Mouse (Mus musculus): ENCODE measurements around the gene Wnt9b. TPM values are rescaled to one million over a fixed set of nuclear protein-coding genes. Genes with fewer than 3 reads are reported as not detected.
A peak's percentile ranks its signal among the peaks of the same experiment; 100 is the strongest.

Gene Wnt9b
- total RNA-seq, 2 experiments from 2014 or later = 0.08 TPM; not detected in 1

DNA sequence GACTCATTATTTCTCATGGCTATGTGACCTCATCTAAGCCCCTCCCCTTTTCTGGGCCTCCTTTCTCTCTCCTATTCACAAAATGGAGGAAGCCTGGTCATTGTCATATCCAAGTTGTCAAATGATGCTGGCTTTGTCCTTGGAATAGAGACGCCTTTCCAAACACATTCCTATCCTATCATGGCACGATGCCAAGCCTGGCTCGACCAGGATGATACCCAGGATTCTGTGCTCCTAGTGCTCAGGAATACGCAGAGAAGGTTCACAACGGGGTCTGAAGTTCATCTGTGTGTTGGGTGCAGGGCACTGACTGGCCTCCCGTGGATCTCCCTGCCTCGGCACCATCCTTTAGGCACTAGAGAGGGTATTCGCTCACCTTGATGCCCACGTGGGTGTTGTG is 18.0 kb downstream of the Wnt9b start:
- no peak for DNase-seq

DNA sequence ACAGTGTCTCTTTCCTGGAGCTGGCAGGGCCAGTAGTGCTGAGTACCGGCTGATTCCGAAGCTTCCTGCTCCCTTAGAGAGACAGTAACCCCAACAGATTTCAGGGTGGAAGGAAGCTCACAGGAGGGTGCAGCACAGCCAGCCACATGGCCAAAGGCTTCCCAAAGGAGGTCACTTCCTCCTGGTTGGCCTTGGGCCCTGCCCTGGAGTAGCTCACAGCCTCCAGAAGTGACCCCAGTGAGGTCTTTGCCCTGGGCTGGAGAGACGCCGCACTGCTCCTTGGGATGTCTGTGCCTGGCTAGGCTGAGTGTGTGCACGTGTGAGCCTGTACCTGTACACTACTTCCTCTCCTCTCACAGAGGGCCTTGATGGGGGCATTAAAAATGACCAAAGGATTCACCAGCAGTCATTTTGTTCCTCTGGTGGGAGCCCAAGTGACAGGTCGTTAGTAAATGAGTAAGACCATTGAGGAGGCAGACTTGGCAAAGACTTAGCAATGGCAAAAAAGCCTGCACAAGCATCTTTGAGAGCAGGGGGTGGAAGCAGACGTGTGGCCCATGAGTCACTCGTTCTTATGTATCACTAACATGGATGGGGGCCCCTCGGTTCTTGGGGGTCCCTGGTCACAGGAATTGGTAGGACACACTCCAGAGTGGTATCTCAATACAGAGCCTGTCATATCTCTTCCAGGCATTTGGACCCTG is 20.2 kb downstream of the Wnt9b start:
- no peak for DNase-seq

DNA sequence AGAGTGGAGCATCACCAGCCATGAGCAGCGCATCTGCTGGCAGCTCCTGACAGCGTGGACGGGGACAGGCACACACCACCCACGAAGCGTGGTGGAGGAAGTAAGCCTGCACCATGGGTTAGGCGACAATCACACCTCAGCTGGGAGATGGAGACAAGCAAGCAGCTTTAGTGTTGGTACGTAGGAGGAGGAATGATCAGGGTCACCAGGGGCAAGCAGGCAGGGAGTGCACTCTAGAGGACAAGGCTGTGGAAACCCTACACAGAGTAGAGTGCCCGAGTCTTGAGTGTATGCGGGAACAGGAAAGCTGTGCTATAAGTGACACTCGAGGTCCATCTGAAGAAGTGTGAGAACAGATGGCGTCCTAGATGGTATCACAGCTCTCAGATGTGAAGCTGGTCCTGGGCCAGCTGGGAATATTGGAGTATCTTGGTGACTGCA is 25.3 kb downstream of the Wnt9b start:
- no peak for DNase-seq

DNA sequence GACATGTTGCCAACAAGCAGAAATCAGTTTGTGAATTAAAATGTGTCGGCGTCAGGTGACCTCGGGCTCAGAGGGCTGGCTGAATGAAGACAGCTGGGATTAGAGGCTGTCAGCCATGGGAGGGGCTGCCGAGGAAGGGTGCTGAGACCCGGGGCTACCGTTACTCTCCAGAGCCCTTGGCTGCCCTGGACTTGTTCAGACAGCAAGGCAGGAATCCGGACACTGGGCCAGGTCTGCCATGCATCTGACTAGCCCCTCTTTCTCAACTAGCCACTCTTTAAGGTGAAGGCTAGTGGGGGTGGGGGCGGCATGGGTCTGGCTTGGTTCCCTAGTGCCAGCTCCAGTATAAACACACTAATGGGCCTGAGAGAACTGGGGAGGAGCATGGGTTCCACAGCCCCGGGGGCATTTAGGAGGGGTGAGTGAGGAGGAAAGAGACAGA is 27.6 kb downstream of the Wnt9b start:
- DNase-seq = no peak

DNA sequence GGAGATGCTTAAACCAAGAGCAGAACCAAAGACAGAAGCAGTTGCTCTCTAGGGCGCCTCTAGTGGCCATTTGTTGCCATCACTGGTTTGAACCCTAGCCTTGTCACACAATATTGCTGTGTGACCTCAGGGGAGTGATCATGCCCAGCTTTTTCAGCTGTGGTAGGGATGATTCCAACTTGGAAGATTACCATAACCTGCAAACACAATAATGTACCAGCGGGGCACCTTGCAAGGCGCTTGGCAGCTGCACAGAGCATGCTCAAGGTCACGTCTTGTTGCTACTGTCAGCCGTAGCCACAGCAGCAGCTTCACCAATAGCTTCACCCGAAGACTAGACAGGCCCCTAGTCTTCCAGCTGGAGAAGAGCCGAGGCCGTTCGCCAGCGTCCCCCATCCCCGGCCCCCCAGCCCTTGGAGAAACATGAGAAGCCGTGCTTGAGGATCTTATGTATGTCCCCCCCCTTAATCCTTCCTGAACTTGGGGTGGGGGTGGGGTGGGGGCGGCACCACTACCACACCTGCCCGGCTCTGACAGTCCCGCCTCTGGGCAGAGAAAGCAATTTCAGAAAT is 28.1 kb downstream of the Wnt9b start:
- no peak for DNase-seq

DNA sequence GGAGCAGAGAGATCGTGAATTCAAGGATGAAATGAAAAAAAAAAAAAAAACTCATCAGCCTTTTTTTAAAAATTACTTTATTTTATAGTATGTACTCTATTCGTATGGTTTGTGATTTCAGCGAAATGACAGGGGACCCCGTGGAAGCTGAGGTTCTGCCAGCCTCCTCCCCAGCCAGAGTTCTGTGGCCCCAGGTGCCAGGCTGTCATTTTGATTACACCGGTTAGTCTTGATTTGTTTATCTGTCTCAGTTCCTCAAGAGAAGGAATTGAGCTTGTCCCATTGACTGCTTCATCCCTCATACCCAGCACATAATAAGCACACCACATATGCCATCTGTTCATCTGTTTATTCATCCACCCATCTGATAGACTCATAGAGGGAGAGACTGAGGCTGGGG is 30.2 kb downstream of the Wnt9b start:
- DNase-seq = no peak

DNA sequence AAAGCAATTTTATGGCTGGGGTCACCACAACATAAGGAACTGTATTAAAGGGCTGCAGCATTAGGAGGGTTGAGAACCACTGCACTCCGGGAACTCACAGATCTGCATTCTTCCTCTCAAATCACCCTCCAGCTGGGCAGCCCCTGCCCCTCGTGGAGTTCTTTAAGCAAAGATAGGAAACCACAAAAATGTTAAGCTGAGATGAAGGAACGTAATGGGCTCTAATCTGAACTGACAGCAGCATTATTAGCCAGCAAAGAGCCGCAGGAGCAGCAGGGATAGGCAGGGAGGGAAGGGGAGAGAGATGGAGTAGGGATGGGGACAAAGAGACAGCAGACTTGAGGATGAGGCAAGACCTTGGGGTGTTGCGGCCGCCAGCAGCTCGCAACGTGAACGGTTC is 32.6 kb downstream of the Wnt9b start:
- DNase-seq = no peak

DNA sequence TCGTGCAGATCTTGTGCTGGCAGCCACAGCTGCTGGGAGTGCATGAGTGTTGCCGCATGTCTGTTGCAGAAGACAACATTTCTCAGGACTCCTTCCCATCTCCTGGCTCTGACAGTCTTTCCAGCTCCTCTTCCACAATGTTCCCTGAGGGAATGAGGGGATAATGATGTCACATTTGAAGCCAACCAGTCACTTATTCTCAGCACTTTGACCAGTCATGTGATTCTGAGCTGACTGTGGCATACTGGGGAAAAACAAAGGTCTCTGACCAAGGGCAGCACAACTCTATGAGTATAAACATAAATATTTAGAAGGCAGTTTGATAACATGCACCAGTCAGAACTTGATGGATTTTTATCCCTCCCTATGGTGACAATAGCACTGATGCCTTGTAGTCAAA is 35.5 kb downstream of the Wnt9b start:
- no peak for DNase-seq

DNA sequence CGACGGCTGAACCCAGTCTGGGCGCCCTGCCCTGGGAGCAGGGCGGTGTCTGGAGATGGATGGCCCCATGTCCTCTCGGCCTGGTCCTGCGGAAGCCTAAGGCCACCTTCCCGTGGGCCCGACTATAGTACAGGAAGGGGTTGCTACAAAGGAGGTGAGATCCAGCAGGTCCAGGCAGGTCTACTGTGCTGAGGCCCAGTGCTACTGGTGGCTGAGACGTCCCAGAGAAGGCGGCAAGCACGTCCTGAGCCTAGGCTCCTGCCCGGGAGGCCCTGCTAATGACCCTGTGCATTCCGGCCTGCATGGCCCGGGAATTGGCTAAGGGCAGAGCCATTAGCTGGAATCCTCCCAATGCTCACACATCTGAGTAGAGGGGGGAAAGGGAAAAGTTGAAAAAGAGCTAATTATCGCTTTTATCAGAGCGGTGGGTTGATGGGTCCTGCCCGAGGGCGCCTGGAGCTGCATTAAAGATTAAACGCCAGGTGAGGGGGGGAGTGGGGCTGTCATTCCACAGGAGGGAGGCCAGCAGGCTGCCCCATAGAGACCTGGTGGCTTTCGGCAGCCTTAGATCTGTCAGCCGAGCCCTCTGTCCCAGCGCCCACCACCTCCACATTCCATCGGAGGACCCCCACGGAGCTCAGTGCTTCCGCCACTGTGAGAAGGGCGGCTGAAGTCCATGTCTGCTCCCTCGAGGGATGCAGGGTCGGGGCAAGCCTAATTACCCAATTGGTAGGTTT is 37.6 kb downstream of the Wnt9b start:
- DNase-seq = no peak

DNA sequence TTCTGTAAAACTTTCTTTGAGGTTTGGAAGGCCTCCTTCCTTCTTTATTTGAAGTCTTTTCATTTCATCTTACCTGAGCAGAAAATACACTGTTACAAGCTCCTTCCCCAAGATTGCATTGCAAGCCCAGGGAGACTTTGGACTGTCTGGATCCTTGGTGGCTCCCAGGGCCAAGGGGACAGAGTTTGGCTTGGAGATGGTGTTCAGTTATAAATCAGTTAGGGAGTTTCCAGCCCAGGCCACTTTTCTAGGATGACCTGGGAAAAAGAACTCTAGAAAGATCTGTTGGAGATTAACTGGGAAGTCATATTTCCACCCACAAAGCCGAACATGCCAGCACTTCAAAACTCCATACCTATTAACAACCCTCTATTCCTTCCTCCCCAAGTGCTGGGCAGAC is 39.6 kb downstream of the Wnt9b start:
- DNase-seq = no peak

DNA sequence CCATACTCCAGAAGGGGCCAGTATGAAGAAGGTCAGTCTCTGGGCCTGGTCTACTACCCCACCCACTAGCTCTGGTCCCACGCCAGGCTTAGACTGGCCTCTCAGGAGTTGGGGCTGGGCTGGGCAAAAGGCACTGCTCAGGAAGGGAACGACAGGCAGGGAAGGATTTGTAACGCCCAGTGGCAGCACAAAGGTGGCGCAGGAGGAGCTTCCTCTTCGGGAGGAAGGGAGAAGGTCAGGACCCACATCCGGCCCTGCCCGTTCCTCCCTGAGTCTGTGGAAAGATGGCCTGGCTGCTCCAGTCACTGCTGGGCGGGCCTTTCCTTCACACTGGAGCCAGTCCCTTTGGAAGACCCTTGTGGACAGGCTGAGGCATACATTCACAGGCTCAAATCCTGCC is 42.6 kb downstream of the Wnt9b start:
- peak; percentile 34 for DNase-seq

DNA sequence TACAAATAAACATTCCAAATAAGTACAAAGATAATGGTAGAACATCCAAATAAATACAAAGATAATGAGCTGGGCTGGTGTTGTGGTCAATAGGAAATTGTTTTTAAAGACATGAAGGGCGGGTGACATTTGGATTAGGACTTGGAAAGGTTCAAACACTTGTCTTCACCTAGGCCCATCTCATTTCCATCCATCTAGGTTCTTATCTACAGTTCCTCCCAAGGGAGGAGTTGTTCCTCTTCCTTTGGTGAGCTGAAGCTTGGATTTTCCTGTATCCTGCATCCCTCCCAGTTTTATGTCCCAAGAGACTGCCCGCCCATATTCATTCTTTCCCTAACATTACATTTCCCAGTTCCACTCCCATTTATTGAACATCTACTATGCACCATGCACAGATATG is 51.4 kb downstream of the Wnt9b start:
- DNase-seq = no peak

DNA sequence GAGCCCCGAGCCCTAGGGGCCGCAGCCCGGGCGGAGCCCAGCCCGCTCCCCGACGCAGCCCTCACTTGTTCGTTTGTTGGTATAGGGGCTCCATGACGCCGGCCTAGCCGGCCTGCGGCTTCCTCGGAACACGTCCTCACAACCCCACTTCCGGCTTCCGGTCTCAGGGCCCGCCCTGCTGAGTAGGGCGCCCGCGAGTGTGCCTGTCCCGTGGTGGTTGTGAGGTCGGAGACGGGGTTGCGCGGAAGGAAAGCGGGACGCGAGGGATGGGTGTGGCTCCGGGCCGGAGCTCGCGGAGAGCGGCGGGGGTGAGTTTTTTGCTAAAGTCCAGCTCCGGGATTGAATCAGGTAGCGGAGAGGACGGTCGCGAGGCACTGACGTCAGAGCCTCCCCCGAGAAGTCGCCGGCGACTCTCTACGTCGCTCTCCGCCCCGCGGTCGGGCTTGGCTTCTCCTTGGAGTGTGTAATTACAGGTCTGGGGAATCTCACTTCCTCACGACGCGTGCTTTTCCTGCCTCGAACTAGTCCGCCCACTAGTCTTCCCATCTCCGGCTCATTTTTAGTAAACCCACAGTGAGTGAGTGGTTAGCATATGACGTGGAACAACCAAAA is 52.0 kb downstream of the Wnt9b start, which contains the start of gene Gosr2:
Gene Gosr2, minus strand, starts transcription at position 334 of the 612 bp plus-strand sequence.
- DNase-seq = peak; percentile 87

DNA sequence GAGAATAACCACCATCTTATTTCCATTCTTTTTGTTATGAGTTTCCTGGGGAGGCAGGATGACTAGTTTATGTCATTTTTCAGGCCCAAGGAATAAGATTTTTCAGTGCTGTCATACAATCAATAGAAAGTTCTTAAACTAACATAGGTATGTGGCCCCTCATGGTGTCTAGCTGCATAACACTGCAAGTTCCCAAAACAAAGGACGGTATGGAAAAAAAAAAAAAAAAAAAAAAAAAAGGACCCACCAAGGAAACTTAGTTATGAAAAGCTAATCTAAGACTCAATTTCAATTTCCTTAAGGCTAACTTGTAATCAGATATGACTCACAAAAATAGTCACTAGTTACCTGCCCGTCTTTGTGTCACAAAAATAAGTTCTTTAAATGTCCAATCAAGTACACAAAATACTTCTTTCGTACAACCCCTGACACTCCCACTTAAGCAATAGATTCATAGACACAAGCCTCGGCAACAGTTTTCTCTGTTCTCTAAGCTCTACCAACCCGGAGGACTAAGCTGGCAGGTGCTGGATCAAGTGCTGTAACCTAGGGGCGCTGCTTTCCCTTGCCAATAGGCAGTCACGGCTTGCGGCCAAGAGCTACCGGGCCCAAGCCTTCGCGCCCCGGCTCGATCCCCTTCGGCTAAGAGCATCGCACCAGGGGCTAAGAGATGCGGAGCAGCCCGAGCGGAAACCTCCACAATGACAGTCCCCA is 52.6 kb downstream of the Wnt9b start:
- DNase-seq = no peak

DNA sequence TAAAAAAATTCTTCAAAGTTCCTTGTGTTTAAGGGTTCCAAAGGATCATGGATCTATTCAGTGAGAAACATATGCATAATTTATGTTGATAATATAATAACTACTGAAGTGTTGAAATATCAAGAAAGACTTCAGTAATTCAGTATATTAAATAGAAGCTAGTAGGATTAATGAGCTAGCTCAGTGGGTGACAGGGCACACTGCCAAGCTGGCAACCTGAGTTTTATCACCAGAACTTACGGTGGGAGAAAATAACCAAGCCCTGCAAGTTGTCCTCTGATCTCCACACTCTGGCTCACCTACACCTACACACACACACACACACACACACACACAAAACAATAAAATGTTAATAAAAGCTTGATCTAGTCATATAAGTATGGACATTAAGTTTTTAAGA is 56.4 kb downstream of the Wnt9b start:
- DNase-seq = no peak

DNA sequence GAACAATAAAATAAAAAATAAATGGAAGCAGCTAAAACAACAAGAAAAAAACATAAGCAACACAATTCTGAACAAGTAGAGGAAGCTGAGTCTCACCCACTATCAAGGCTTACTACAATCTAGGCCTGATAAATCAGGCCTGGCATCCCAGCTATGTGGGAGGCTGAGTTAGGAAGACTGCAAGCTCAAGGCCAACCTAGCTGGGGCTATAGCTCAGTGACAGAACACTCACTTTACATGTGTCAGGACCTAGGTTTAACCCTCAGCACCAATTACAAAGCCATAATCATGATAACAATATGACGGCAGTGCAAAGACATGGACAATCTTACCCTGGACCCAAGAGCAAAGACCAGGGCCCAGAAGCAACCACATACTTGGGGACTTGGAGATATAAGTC is 58.6 kb downstream of the Wnt9b start:
- no peak for DNase-seq

DNA sequence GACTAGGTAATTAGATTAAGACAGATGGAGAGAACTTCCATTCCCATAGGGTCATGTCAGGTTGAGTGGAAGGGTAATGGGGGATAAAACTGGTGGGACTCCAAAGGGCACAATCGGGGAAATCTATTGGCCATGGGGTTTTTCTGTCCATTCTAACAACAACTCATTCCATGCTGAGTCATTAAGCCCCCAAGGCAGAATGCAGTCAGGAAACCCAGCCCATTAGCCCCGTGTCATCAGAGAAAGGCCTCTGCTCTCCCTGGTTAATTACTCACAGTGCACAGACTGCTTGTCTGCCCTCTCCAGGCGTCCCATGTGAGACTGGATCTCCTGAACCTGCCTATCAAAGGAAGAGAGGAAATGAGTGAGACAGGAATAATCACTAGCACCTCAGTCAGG is 60.6 kb downstream of the Wnt9b start:
- DNase-seq = no peak

DNA sequence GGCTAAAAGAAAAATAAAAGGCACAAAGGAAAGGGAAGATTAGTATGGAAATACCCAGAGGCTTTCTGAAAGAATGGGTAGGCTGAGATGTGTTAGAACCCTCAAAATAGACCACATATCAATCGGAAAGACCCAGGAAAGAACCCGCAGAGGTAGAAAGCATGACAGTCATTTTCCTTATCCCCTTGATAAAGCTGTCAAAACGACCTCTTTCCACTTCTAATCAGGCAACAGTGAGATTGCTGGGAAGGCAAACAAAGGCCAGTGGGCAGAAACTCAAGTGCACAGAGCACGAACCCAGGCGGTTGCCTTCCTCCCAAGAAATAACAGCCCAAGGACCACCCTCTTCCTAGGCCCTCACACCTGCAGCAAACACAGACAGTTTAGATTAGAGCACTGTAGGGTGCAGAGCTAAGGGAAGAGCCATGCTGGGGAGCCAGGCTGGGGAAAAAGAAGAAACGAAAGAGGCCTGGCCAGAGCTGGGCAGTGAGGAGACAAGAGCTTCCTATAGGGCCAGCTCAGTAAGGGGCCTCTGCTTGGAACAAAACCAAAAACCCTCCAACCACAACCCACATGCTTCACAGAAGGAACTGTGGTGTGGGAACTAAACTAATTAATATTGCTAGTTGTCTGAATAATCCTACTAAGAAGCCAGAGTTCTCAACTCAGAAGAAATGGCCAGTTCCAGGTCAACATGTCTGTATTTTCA is 61.2 kb downstream of the Wnt9b start:
- DNase-seq = no peak

DNA sequence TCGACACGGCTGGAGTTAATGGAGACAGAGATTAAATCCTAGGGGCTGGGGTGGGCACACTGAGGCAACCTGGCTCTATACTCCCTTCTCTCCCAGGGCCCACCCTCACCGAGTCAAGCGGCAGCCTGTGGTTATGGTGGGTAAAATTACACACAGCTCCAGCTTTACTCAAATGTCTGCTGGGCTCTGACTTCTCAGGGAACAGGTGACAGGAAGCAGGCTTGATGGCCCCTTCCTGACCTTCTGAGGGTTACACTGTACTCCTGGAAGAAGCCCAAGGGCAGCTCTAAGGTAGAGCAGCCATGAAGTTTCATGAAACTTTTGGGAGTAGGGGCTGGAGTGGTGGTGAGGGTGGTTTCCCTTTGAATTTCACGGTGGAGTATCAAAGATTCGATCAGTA is 62.9 kb downstream of the Wnt9b start:
- DNase-seq = no peak

DNA sequence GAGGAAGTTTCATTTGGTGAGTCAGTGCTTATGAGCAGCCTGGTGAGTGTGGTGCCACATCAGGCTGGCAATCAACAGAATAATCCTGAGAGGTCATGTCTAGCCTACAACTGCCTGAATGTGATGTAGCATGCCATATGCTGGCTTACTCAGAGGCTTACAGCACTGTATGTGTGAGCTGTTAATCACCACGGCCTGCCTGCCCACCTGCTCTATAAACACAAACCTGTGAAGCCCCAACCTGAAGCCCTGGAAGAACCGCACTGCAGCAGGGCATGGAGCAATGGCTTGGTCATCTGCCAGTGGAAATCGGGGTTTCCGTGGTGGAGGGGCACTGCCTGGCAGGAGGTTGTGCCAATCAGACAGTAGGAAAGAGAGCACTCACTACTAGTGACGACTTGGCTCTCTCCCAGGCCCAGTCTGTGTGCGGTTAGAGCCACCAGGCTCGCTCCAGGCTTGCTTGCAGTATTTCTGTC is 64.3 kb downstream of the Wnt9b start:
- DNase-seq = no peak

DNA sequence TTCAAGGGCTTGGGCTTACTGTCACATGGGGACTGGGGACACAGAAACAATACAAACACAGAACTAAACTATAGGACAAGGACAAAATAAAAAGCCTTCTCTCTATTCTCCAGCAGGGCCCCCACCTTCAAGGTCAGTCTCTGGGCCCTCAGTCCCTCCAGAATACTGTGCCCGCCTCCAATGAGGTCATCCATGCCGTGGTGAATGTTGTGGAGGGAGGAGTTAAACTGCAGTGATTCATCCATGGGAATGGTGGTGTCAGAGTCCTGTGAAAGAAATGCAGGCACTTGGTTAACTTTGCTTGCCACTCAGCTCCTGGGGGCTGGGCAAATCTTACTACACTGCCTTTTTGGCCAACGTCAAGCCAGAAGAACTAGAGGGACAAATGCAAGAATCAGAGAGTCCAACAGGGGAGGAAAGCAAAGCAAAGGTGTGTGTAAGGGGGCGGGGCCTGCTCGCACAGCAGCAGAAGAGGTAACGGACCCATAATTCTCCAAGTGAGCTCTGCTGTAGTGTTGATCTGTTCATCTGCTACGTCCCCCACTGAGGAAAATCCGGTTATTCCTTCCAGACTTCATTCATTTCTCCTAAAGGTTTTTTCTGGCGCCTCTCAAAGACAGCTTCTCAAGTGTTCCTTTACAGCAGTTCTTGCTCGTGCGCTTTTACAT is 65.8 kb downstream of the Wnt9b start:
- no peak for DNase-seq

Data from gastrocnemius, postnatal 25 days (tissue).